Mouse (Mus musculus): ENCODE measurements around the gene Gfi1.

DNA sequence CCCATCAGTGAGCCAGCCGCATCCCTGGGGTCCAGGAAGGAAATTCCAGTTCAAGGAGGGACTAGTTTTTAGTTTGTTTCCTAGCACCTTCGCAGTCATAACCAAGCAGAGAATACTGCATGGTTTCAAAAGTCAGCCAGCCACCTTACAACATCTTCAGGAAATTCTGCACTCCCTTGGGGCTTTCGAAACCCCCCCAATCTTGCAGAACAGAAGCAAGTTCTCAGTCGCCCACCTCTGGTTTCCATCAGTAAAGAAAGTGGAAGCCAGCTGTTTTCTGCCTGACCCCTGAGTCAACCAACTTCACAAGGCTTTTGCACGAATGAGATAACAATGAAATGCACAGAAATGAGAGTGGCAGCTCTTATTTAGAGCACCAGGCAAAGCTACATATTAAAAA, 47.4 kb downstream of the Gfi1 start:
- no peak for TF ChIP-seq CTCF (IDR thresholded peaks at IDR 0.05; ENCODE audit: control insufficient read depth, insufficient read depth, insufficient replicate concordance, low read depth, low read length)
- TF ChIP-seq POLR2A (IDR thresholded peaks at IDR 0.05; ENCODE audit: control insufficient read depth, low read depth, low read length) = no peak
